Mouse (Mus musculus): ENCODE data around the gene Rimklb. TPM values are rescaled to one million over a fixed set of nuclear protein-coding genes. Genes with fewer than 3 reads are reported as not detected.
"Not testable (repeated sequence)": the region's sequence is repeated elsewhere in the genome, so short reads cannot be mapped to it uniquely, and the experiment has no call there.

Rimklb gene
- polyA plus RNA-seq (2016; fragmentation: Nextera tagmentation; extraction: Ambion mirVana): 78.8 and 89.6 TPM in 2 replicates

- no peak for ATAC-seq (ENCODE audit: low FRiP score, low read depth)
- H3K4me2 ChIP-seq (replicated peaks): no peak within 1 kb of the TSS
Measured at GRCm38 (mm10) chr6:122498661-122499060, at the start of gene Rimklb. TSS of gene Rimklb (minus strand) at chr6:122498761.

GRCm38 (mm10) chr6:122545948-122546347, 47.4 kb upstream of the Rimklb start:
- Histone ChIP-seq H3K27me3 (replicated peaks) (no peaks in the 10 kb centered on the region), H3K36me3 (no peaks in the 10 kb centered on the region), H3K9ac (no peak overlapping the region), H3K4me2 (replicated peaks) (no peak overlapping the region), H3K27ac (no peak overlapping the region), H3K4me3 (no peak overlapping the region), H3K9me3 (no peaks in the 10 kb centered on the region), H3K4me1 (no peaks in the 10 kb centered on the region)
- ATAC-seq (ENCODE audit: low FRiP score, low read depth): no peak
- 86% methylated on average over 10 of the region's 10 CpGs for WGBS

More at GRCm38 (mm10) chr6:122498661-122499060, at the start of gene Rimklb:
- no peak within 1 kb of the TSS for H3K4me3 ChIP-seq
- H3K27me3 ChIP-seq (replicated peaks): no peaks in the 10 kb centered on the region
- WGBS: 83% methylated on average over 5 of the region's 5 CpGs
- H3K27ac ChIP-seq: no peak within 1 kb of the TSS
- no peaks in the 10 kb centered on the region for H3K9me3 ChIP-seq
- no peak within 1 kb of the TSS for H3K9ac ChIP-seq
- no peaks in the 10 kb centered on the region for H3K36me3 ChIP-seq
- peaks cover 15% of the 10 kb centered on the region; the same call in 1 of the 2 replicates for H3K4me1 ChIP-seq

- 85% methylated on average over 9 of the region's 9 CpGs for WGBS
Measured at GRCm38 (mm10) chr6:122545289-122545882, 46.8 kb upstream of the Rimklb start.

GRCm38 (mm10) chr6:122544672-122545071, 46.1 kb upstream of the Rimklb start:
- Histone ChIP-seq H3K4me3 (no peak overlapping the region), H3K4me2 (replicated peaks) (no peak overlapping the region), H3K9ac (no peak overlapping the region), H3K36me3 (no peaks in the 10 kb centered on the region), H3K4me1 (no peaks in the 10 kb centered on the region), H3K27ac (no peak overlapping the region), H3K27me3 (replicated peaks) (no peaks in the 10 kb centered on the region), H3K9me3 (no peaks in the 10 kb centered on the region)
- WGBS: 92% methylated on average over 1 of the region's 1 CpGs
- no peak for ATAC-seq (ENCODE audit: low FRiP score, low read depth)

More at GRCm38 (mm10) chr6:122545289-122545882, 46.8 kb upstream of the Rimklb start:
- Histone ChIP-seq H3K4me1 (no peaks in the 10 kb centered on the region), H3K9me3 (no peaks in the 10 kb centered on the region), H3K4me2 (replicated peaks) (no peak overlapping the region), H3K36me3 (no peaks in the 10 kb centered on the region), H3K9ac (no peak overlapping the region), H3K27ac (no peak overlapping the region), H3K4me3 (no peak overlapping the region), H3K27me3 (replicated peaks) (no peaks in the 10 kb centered on the region)
- no peak for ATAC-seq (ENCODE audit: low FRiP score, low read depth)

GRCm38 (mm10) chr6:122543574-122543973, 45.0 kb upstream of the Rimklb start:
- Histone ChIP-seq H3K4me3 (no peak overlapping the region), H3K27ac (no peak overlapping the region), H3K4me1 (no peaks in the 10 kb centered on the region), H3K36me3 (no peaks in the 10 kb centered on the region), H3K4me2 (replicated peaks) (no peak overlapping the region), H3K27me3 (replicated peaks) (no peaks in the 10 kb centered on the region), H3K9me3 (no peaks in the 10 kb centered on the region), H3K9ac (no peak overlapping the region)
- no peak for ATAC-seq (ENCODE audit: low FRiP score, low read depth)
- WGBS: 85% methylated on average over 5 of the region's 5 CpGs

GRCm38 (mm10) chr6:122542459-122542858, 43.9 kb upstream of the Rimklb start:
- 77% methylated on average over 5 of the region's 5 CpGs for WGBS
- H3K4me2 ChIP-seq (replicated peaks); H3K27ac ChIP-seq; H3K4me1 ChIP-seq; H3K9ac ChIP-seq; H3K36me3 ChIP-seq; ATAC-seq (ENCODE audit: low FRiP score, low read depth); H3K9me3 ChIP-seq; H3K4me3 ChIP-seq; H3K27me3 ChIP-seq (replicated peaks): not testable (repeated sequence)

GRCm38 (mm10) chr6:122539564-122539963, 41.0 kb upstream of the Rimklb start:
- Histone ChIP-seq H3K4me3 (no peak overlapping the region), H3K27me3 (replicated peaks) (no peaks in the 10 kb centered on the region), H3K4me1 (no peaks in the 10 kb centered on the region), H3K27ac (no peak overlapping the region), H3K36me3 (no peaks in the 10 kb centered on the region), H3K9ac (no peak overlapping the region), H3K9me3 (no peaks in the 10 kb centered on the region), H3K4me2 (replicated peaks) (no peak overlapping the region)
- WGBS: 81% methylated on average over 9 of the region's 9 CpGs
- ATAC-seq (ENCODE audit: low FRiP score, low read depth): no peak

- Histone ChIP-seq H3K27ac (no peak overlapping the region), H3K4me2 (replicated peaks) (no peak overlapping the region), H3K9me3 (no peaks in the 10 kb centered on the region), H3K27me3 (replicated peaks) (no peaks in the 10 kb centered on the region), H3K4me1 (no peaks in the 10 kb centered on the region; the same call in 1 of the 2 replicates), H3K9ac (no peak overlapping the region), H3K36me3 (no peaks in the 10 kb centered on the region), H3K4me3 (no peak overlapping the region)
- WGBS: 44% methylated on average over 3 of the region's 3 CpGs
- no peak for ATAC-seq (ENCODE audit: low FRiP score, low read depth)
Measured at GRCm38 (mm10) chr6:122534032-122534431, 35.5 kb upstream of the Rimklb start.

GRCm38 (mm10) chr6:122532883-122533302, 34.3 kb upstream of the Rimklb start:
- no peaks in the 10 kb centered on the region for H3K9me3 ChIP-seq
- no peaks in the 10 kb centered on the region for H3K27me3 ChIP-seq (replicated peaks)
- H3K36me3 ChIP-seq: no peaks in the 10 kb centered on the region
- 9% methylated on average over 4 of the region's 4 CpGs for WGBS
- no peak overlapping the region for H3K4me3 ChIP-seq
- ATAC-seq (ENCODE audit: low FRiP score, low read depth): 0 out of 2 replicates have a peak, but pooled peaks have one; percentile 50
- H3K27ac ChIP-seq: no peak overlapping the region
- H3K9ac ChIP-seq: 0 out of 2 replicates have a peak overlapping the region, but pooled peaks have one; percentile 21
- peak overlapping the region; percentile 47 for H3K4me2 ChIP-seq (replicated peaks)
- no peaks in the 10 kb centered on the region; the same call in 1 of the 2 replicates for H3K4me1 ChIP-seq

GRCm38 (mm10) chr6:122531466-122532174, 33.1 kb upstream of the Rimklb start:
- Histone ChIP-seq H3K4me1 (no peaks in the 10 kb centered on the region; the same call in 1 of the 2 replicates), H3K4me2 (replicated peaks) (no peak overlapping the region), H3K36me3 (no peaks in the 10 kb centered on the region), H3K4me3 (no peak overlapping the region), H3K9ac (no peak overlapping the region), H3K27me3 (replicated peaks) (no peaks in the 10 kb centered on the region), H3K27ac (no peak overlapping the region), H3K9me3 (no peaks in the 10 kb centered on the region)
- no peak for ATAC-seq (ENCODE audit: low FRiP score, low read depth)
- 72% methylated on average over 8 of the region's 8 CpGs for WGBS

- H3K9me3 ChIP-seq: no peaks in the 10 kb centered on the region
- 85% methylated on average over 11 of the region's 11 CpGs for WGBS
- H3K27me3 ChIP-seq (replicated peaks): no peaks in the 10 kb centered on the region
- H3K27ac ChIP-seq: no peak overlapping the region
- no peaks in the 10 kb centered on the region; the same call in 1 of the 2 replicates for H3K4me1 ChIP-seq
- ATAC-seq (ENCODE audit: low FRiP score, low read depth): no peak
- H3K4me3 ChIP-seq: no peak overlapping the region
- no peak overlapping the region for H3K9ac ChIP-seq
- H3K36me3 ChIP-seq: no peaks in the 10 kb centered on the region
- no peak overlapping the region for H3K4me2 ChIP-seq (replicated peaks)
Measured at GRCm38 (mm10) chr6:122528136-122528535, 29.6 kb upstream of the Rimklb start.

GRCm38 (mm10) chr6:122527596-122527995, 29.0 kb upstream of the Rimklb start:
- no peak for ATAC-seq (ENCODE audit: low FRiP score, low read depth)
- no peaks in the 10 kb centered on the region for H3K27me3 ChIP-seq (replicated peaks)
- H3K4me3 ChIP-seq: no peak overlapping the region
- 62% methylated on average over 12 of the region's 12 CpGs for WGBS
- no peak overlapping the region for H3K27ac ChIP-seq
- no peaks in the 10 kb centered on the region for H3K4me1 ChIP-seq
- H3K4me2 ChIP-seq (replicated peaks): no peak overlapping the region
- H3K9me3 ChIP-seq: no peaks in the 10 kb centered on the region
- no peak overlapping the region for H3K9ac ChIP-seq
- no peaks in the 10 kb centered on the region for H3K36me3 ChIP-seq

Measured in neural tube, embryonic 12.5 days (tissue).